Mouse (Mus musculus) cerebellum, adult 2 months (tissue): ENCODE measurements around the gene Ptpn23.

Source experiments
- CTCF ChIP-seq: fragments of 200-500 bp; IDR thresholded peaks from 2 replicates; pipeline ENCODE4 v1.5.1; 2011; ENCODE audit warnings: low read depth, mild to moderate bottlenecking, control low read depth, low read length, moderate library complexity, borderline replicate concordance; ENCODE audit not compliant: insufficient read depth
- POLR2A ChIP-seq: fragments of 200-500 bp; IDR thresholded peaks from 2 replicates; pipeline ENCODE4 v1.6.1; 2011; ENCODE audit warnings: low read length, control low read depth, borderline replicate concordance; ENCODE audit not compliant: insufficient read depth

- TF ChIP-seq POLR2A (no peak), CTCF (no peak)
Observed at GRCm38 (mm10) chr9:110380662-110381061, 27.4 kb downstream of the Ptpn23 start.
